Mouse (Mus musculus): ENCODE measurements around the gene Gm28230.
A peak's percentile ranks its signal among the peaks of the same experiment; 100 is the strongest.

The Gm28230 gene

GRCm38 (mm10) chr2:74726551-74726950, at the start of gene Gm28230:
Gm28230 (plus strand) TSS chr2:74726728.
- DNase-seq (ENCODE audit: low spot score): no peak

GRCm38 (mm10) chr2:74677106-74677505, 49.4 kb upstream of the Gm28230 start:
- no peak for DNase-seq (ENCODE audit: low spot score)

GRCm38 (mm10) chr2:74678891-74679595, 47.5 kb upstream of the Gm28230 start, which contains the start of gene Hoxd11:
Hoxd11 (plus strand) TSS chr2:74679557.
- no peak for DNase-seq (ENCODE audit: low spot score)

GRCm38 (mm10) chr2:74679596-74679971, 46.9 kb upstream of the Gm28230 start:
- DNase-seq (ENCODE audit: low spot score): no peak

GRCm38 (mm10) chr2:74679980-74680379, 46.5 kb upstream of the Gm28230 start:
- DNase-seq (ENCODE audit: low spot score): no peak

GRCm38 (mm10) chr2:74680561-74681398, 45.7 kb upstream of the Gm28230 start:
- no peak for DNase-seq (ENCODE audit: low spot score)

- DNase-seq (ENCODE audit: low spot score): peak; percentile 35
Observed at GRCm38 (mm10) chr2:74681594-74682531, 44.7 kb upstream of the Gm28230 start.

- DNase-seq (ENCODE audit: low spot score): no peak
Observed at GRCm38 (mm10) chr2:74682796-74683195, 43.7 kb upstream of the Gm28230 start.

- DNase-seq (ENCODE audit: low spot score): no peak
Observed at GRCm38 (mm10) chr2:74683471-74683951, 43.0 kb upstream of the Gm28230 start.

GRCm38 (mm10) chr2:74684106-74684505, 42.4 kb upstream of the Gm28230 start:
- no peak for DNase-seq (ENCODE audit: low spot score)

- no peak for DNase-seq (ENCODE audit: low spot score)
Observed at GRCm38 (mm10) chr2:74685059-74685603, 41.4 kb upstream of the Gm28230 start.

GRCm38 (mm10) chr2:74686301-74686987, 40.1 kb upstream of the Gm28230 start:
- peak; percentile 57 for DNase-seq (ENCODE audit: low spot score)

GRCm38 (mm10) chr2:74686988-74687697, 39.4 kb upstream of the Gm28230 start:
- DNase-seq (ENCODE audit: low spot score): no peak

- no peak for DNase-seq (ENCODE audit: low spot score)
Observed at GRCm38 (mm10) chr2:74687698-74688555, 38.6 kb upstream of the Gm28230 start.

- no peak for DNase-seq (ENCODE audit: low spot score)
Observed at GRCm38 (mm10) chr2:74688795-74689573, 37.5 kb upstream of the Gm28230 start.

- no peak for DNase-seq (ENCODE audit: low spot score)
Observed at GRCm38 (mm10) chr2:74689574-74690337, 36.8 kb upstream of the Gm28230 start.

- DNase-seq (ENCODE audit: low spot score): no peak
Observed at GRCm38 (mm10) chr2:74690338-74690716, 36.2 kb upstream of the Gm28230 start.
